Mouse (Mus musculus): ENCODE measurements around the gene Slc25a45. TPM values are rescaled to one million over a fixed set of nuclear protein-coding genes. Genes with fewer than 3 reads are reported as not detected.

The Slc25a45 gene
- 10 to 100 TPM; 21.2 to 26.6 TPM for total RNA-seq (2023)

DNA sequence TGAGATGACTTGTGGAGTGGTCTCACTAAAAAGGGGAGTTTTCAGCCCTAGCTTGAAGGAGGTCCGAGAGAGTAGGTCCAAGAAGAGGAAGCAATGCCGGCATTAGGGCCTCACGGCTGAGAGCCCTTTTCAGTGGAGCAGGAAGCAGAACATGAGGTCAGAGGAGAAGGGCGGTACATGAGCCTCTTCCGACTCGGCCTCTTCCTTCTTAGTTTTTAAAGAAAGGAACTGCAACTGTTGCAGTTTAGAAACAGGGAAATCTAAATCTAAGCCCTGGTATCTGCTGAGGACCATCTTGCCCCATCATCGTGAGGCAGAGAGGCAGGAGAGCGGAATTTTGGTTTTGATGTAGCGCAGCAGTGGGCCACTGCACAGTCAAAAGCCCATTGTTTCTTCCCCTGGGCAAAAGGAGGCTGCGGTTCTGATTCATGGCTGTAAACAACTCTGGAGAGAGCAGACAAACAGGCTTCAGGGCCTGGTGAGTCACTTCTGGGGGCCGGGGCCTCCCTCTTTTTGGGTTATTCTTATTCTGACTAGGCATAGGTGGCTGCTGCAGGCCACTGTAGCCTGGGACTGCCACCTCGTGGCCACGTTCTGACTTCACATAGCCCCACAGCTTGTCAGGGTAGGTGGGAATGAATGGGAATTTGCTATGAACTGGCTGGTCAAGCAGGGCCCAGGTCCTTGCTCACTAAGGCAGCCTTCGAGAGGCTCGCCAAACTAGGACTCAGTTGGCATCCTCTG, at the start of gene Slc25a45:
TSS of gene Slc25a45 (plus strand) at position 191 of the 744 bp plus-strand sequence.

GRCm38 (mm10) chr19:5874969-5875480, 2.6 kb upstream of the Slc25a45 start, which contains the start of gene Frmd8:
Gene Frmd8 (minus strand): TSS chr19:5875274.

GRCm38 (mm10) chr19:5894002-5894678, 16.5 kb downstream of the Slc25a45 start, which contains the start of gene Tigd3:
Gene Tigd3 (minus strand): TSS chr19:5894149.

DNA sequence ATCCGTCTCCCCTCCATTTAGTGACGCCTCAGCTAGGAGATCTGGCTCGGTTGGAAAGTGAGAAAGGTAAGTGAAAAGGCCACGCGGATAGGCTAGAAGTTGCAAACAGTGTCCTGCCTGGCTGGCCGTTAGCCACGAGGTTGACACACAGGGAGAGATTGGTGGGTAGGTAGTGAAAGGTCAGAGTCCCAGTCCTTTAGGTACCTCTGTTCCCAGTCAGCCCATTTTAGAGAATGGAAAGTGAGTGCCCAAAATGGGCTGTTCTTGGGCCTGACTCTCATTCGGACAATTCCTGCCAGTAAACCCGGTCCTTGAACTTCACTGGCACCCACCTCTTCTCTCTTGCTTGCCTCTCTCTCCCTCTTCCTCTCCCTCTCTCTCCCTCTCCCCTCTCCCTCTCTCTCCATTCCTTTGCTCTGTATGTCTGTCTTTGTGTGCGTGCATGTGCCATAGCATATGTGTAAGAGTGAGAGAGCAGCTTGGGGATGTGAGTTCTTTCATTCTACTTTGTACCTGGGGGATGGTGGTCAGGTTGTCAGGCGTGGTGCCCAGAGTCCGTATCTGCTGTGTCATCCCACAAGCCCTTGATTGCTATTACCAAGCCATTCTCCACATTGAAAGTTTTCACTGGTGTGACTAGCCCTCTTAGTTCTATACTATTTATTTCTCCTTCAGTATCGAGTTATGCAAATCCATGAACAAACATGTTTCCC, 35.6 kb downstream of the Slc25a45 start, which contains the start of gene Dpf2:
TSS of gene Dpf2 (minus strand) at position 4 of the 713 bp plus-strand sequence.

DNA sequence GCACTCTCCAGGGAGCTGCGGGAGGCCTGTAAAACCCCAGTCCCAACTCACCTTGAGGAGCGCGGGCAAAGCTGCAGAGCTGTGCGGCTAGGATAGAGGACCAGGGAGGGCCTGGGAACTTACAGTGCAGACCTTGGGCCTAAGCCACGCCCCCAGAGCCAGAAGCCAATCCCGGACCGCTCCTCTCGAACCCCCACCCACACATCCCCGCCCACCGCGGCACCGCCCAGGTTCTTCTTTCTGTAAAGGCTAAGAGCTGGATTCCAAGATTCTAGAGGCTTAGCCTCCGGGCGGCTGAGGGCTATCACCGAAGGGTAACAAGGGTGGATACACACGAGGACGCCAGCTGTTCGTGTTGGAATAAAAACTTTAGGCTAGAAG, 47.1 kb downstream of the Slc25a45 start, which contains the start of gene Cdc42ep2:
TSS of gene Cdc42ep2 (minus strand) at position 104 of the 381 bp plus-strand sequence.

Other genes starting within 250 kb of the Slc25a45 start
- 100 to 1,000 TPM; 132 to 136 TPM for gene Rela, start 240.3 kb upstream of the Slc25a45 start, total RNA-seq (2023)
- gene Sipa1, start 214.1 kb upstream of the Slc25a45 start, total RNA-seq (2023), result 100 to 1,000 TPM; 661 to 707 TPM
- 10 to 100 TPM; 62.0 to 64.7 TPM for gene Map3k11, start 189.1 kb upstream of the Slc25a45 start, total RNA-seq (2023)
- gene Pcnx3, start 188.9 kb upstream of the Slc25a45 start, total RNA-seq (2023), result 100 to 1,000 TPM; 203 to 215 TPM
- not detected for gene Kcnk7, start 173.4 kb upstream of the Slc25a45 start, total RNA-seq (2023)
- 10 to 100 TPM; 57.1 to 58.7 TPM for gene Ehbp1l1, start 151.5 kb upstream of the Slc25a45 start, total RNA-seq (2023)
- 10 to 100 TPM; 23.5 to 24.9 TPM for gene Fam89b, start 148.2 kb upstream of the Slc25a45 start, total RNA-seq (2023)
- not detected for gene Ltbp3, start 136.9 kb upstream of the Slc25a45 start, total RNA-seq (2023)
- 10 to 100 TPM; 84.0 to 96.8 TPM for gene Scyl1, start 106.4 kb upstream of the Slc25a45 start, total RNA-seq (2023)
- 10 to 100 TPM; 39.6 to 41.7 TPM for gene Frmd8, start 2.5 kb upstream of the Slc25a45 start, total RNA-seq (2023)
- 1 to 10 TPM; 3.4 to 4.2 TPM for gene Tigd3, start 16.3 kb downstream of the Slc25a45 start, total RNA-seq (2023)
- 100 to 1,000 TPM; 171 to 191 TPM for gene Dpf2, start 35.2 kb downstream of the Slc25a45 start, total RNA-seq (2023)
- gene Cdc42ep2, start 47.0 kb downstream of the Slc25a45 start, total RNA-seq (2023), result not detected
- gene Pola2, start 86.4 kb downstream of the Slc25a45 start, total RNA-seq (2023), result 10 to 100 TPM; 77.0 to 78.2 TPM
- gene Slc22a20, start 108.3 kb downstream of the Slc25a45 start, total RNA-seq (2023), result not detected
- gene Capn1, start 138.1 kb downstream of the Slc25a45 start, total RNA-seq (2023), result 100 to 1,000 TPM in 1 of 2 experiments, 10 to 100 TPM in 1; 97.9 to 103 TPM
- 100 to 1,000 TPM; 205 to 221 TPM for gene Syvn1, start 168.8 kb downstream of the Slc25a45 start, total RNA-seq (2023)
- gene Mrpl49, start 180.0 kb downstream of the Slc25a45 start, total RNA-seq (2023), result 10 to 100 TPM; 24.4 to 30.4 TPM
- gene Fau, start 180.0 kb downstream of the Slc25a45 start, total RNA-seq (2023), result 1,000 to 10,000 TPM; 3,281 to 3,326 TPM
- 10 to 100 TPM; 11.5 to 17.8 TPM for gene Znhit2, start 183.4 kb downstream of the Slc25a45 start, total RNA-seq (2023)
- gene Tm7sf2, start 190.6 kb downstream of the Slc25a45 start, total RNA-seq (2023), result 10 to 100 TPM; 11.2 to 16.4 TPM
- 100 to 1,000 TPM in 1 of 2 experiments, 10 to 100 TPM in 1; 83.4 to 105 TPM for gene Vps51, start 199.4 kb downstream of the Slc25a45 start, total RNA-seq (2023)
- gene Tmem262, start 202.2 kb downstream of the Slc25a45 start, total RNA-seq (2023), result not detected
- gene Gm28374, start 204.4 kb downstream of the Slc25a45 start, total RNA-seq (2023), result not detected
- gene Zfpl1, start 207.1 kb downstream of the Slc25a45 start, total RNA-seq (2023), result 10 to 100 TPM; 51.4 to 65.8 TPM
- 1 to 10 TPM; 1.6 TPM for gene Cdca5, start 207.2 kb downstream of the Slc25a45 start, total RNA-seq (2023)
- gene AC131692.1, start 216.6 kb downstream of the Slc25a45 start, total RNA-seq (2023), result not detected
- gene Naaladl1, start 228.0 kb downstream of the Slc25a45 start, total RNA-seq (2023), result not detected
- 1 to 10 TPM; 8.8 to 10.0 TPM for gene Sac3d1, start 240.8 kb downstream of the Slc25a45 start, total RNA-seq (2023)

All from B cell, adult 67 days (primary cell).